Mouse (Mus musculus) G1E (cell line): ENCODE results near the gene Cmtr1.

Source experiments
- CTCF ChIP-seq: IDR thresholded peaks from 2 replicates; pipeline ENCODE4 v1.5.1; 2012; ENCODE audit warnings: low read depth, low read length, inconsistent platforms, mixed read lengths
- GATA1 ChIP-seq: IDR thresholded peaks from 2 replicates; pipeline ENCODE4 v1.6.1; 2012; ENCODE audit warnings: borderline replicate concordance, low read length, inconsistent platforms, mixed read lengths
- TAL1 ChIP-seq: conservative IDR thresholded peaks from 2 replicates; pipeline ENCODE4 v1.6.1; 2012; ENCODE audit warnings: low read depth, low read length, inconsistent platforms, mixed read lengths

- no peak for TF ChIP-seq CTCF
- TF ChIP-seq GATA1 = no peak
- TF ChIP-seq TAL1 = no peak
Measured at GRCm38 (mm10) chr17:29731953-29732325, 71.5 kb downstream of the Cmtr1 start.
